Mouse (Mus musculus) embryo, embryonic 9.5 days (tissue): ENCODE measurements at regions not wholly inside any gene's neighbourhood (a gene's known extent, or its start where the extent isn't known, plus 50 kb on each side); places are given as distances from the start of the nearest gene placed in this dataset.
A peak's percentile ranks its signal among the peaks of the same experiment; 100 is the strongest.
"Not testable (repeated sequence)": the region's sequence is repeated elsewhere in the genome, so short reads cannot be mapped to it uniquely, and the experiment has no call there.

Experiments used
- DNase-seq: peaks from one replicate; pipeline ENCODE4 v3.0.0-alpha.2; 2017; ENCODE audit errors: extremely low spot score

- DNase-seq: no peak
Measured at GRCm38 (mm10) chr6:89052758-89053460, 150.9 kb downstream of the Tpra1 start.

GRCm38 (mm10) chr6:89054060-89054459, 152.0 kb downstream of the Tpra1 start:
- no peak for DNase-seq

GRCm38 (mm10) chr6:89059431-89059975, 157.5 kb downstream of the Tpra1 start:
- DNase-seq: no peak

GRCm38 (mm10) chr6:89064977-89065580, 163.0 kb downstream of the Tpra1 start:
- no peak for DNase-seq

GRCm38 (mm10) chr6:89066588-89066987, 164.5 kb downstream of the Tpra1 start:
- no peak for DNase-seq

GRCm38 (mm10) chr6:89068286-89068685, 166.2 kb downstream of the Tpra1 start:
- DNase-seq: no peak

GRCm38 (mm10) chr6:89069108-89069507, 167.1 kb downstream of the Tpra1 start:
- no peak for DNase-seq

GRCm38 (mm10) chr6:89070011-89070410, 168.0 kb downstream of the Tpra1 start:
- peak; percentile 68 for DNase-seq

- no peak for DNase-seq
Measured at GRCm38 (mm10) chr6:89071766-89072165, 169.7 kb downstream of the Tpra1 start.

- no peak for DNase-seq
Measured at GRCm38 (mm10) chr6:89072569-89072968, 170.5 kb downstream of the Tpra1 start.

GRCm38 (mm10) chr6:89081624-89082300, 179.7 kb downstream of the Tpra1 start:
- no peak for DNase-seq

GRCm38 (mm10) chr6:89084437-89084836, 182.4 kb downstream of the Tpra1 start:
- DNase-seq: no peak

- DNase-seq: no peak
Measured at GRCm38 (mm10) chr6:89085151-89085550, 183.1 kb downstream of the Tpra1 start.

- DNase-seq: no peak
Measured at GRCm38 (mm10) chr6:89087620-89088019, 185.6 kb downstream of the Tpra1 start.

GRCm38 (mm10) chr6:89090096-89090495, 188.0 kb downstream of the Tpra1 start:
- DNase-seq: no peak

- no peak for DNase-seq
Measured at GRCm38 (mm10) chr6:89095911-89096310, 193.9 kb downstream of the Tpra1 start.

- DNase-seq: no peak
Measured at GRCm38 (mm10) chr6:89097531-89097930, 195.5 kb downstream of the Tpra1 start.

GRCm38 (mm10) chr6:89119241-89119640, 217.2 kb downstream of the Tpra1 start:
- DNase-seq: no peak

- no peak for DNase-seq
Measured at GRCm38 (mm10) chr6:89121023-89121745, 219.1 kb downstream of the Tpra1 start.

GRCm38 (mm10) chr6:89121746-89122070, 219.7 kb downstream of the Tpra1 start:
- no peak for DNase-seq

- DNase-seq: no peak
Measured at GRCm38 (mm10) chr6:89125916-89126315, 223.9 kb downstream of the Tpra1 start.

- DNase-seq: not testable (repeated sequence)
Measured at GRCm38 (mm10) chr6:89128141-89128540, 226.1 kb downstream of the Tpra1 start.
